Mouse (Mus musculus) kidney, postnatal 0 days (tissue): ENCODE results near the gene Per3. TPM values are rescaled to one million over a fixed set of nuclear protein-coding genes. Genes with fewer than 3 reads are reported as not detected.
"Not testable (repeated sequence)": the region's sequence is repeated elsewhere in the genome, so short reads cannot be mapped to it uniquely, and the experiment has no call there.

Experiments used
- ATAC-seq: fragments of 200-750 bp; cut with Nextera tagmentation; replicated peaks from 2 replicates; pipeline ENCODE4 v1.8.0; 2017; ENCODE audit warnings: low read depth, moderate number of reproducible peaks, moderate TSS enrichment, moderate library complexity; ENCODE audit not compliant: low FRiP score
- DNase-seq: peaks from one replicate; pipeline ENCODE4 v3.0.0-alpha.2; 2016; ENCODE audit warnings: low spot score
- H3K27ac ChIP-seq: fragments of 300-500 bp; sonication (generic); 2 replicates; pipeline ENCODE4 v1.5.1; 2014; ENCODE audit warnings: mild to moderate bottlenecking
- H3K27me3 ChIP-seq: fragments of 300-500 bp; sonication (generic); 2 replicates; pipeline ENCODE4 v1.6.1; 2014; ENCODE audit warnings: low read length, mixed read lengths; ENCODE audit not compliant: insufficient read depth
- H3K36me3 ChIP-seq: fragments of 300-500 bp; sonication (generic); 2 replicates; pipeline ENCODE4 v1.6.1; 2014; ENCODE audit warnings: low read length, mixed read lengths; ENCODE audit not compliant: insufficient read depth
- H3K4me1 ChIP-seq: fragments of 300-500 bp; sonication (generic); replicated peaks from 2 replicates; pipeline ENCODE4 v1.6.1; 2014; ENCODE audit warnings: antibody characterized with exemption, low read length, mixed read lengths; ENCODE audit not compliant: insufficient read depth
- H3K4me2 ChIP-seq: fragments of 300-500 bp; sonication (generic); 2 replicates; pipeline ENCODE4 v1.6.1; 2014; ENCODE audit warnings: mild to moderate bottlenecking, low read length, moderate library complexity, mixed read lengths
- H3K4me3 ChIP-seq: fragments of 300-500 bp; sonication (generic); replicated peaks from 2 replicates; pipeline ENCODE4 v1.5.1; 2014; ENCODE audit warnings: low read depth, low read length
- H3K9ac ChIP-seq: fragments of 300-500 bp; sonication (generic); 2 replicates; pipeline ENCODE4 v1.6.1; 2014; ENCODE audit warnings: low read depth, low read length
- H3K9me3 ChIP-seq: fragments of 300-500 bp; sonication (generic); replicated peaks from 2 replicates; pipeline ENCODE4 v1.6.1; 2016; ENCODE audit warnings: low read length, inconsistent platforms, mixed read lengths
- CTCF ChIP-seq: IDR thresholded peaks from 2 replicates; pipeline ENCODE4 v1.5.1; 2016; ENCODE audit warnings: antibody characterized with exemption, low read depth, mild to moderate bottlenecking, moderate library complexity
- WGBS: fragments of 180-500 bp; shearing (Covaris S2); extraction: QIAGEN DNeasy Blood & Tissue Kit; methylation state at CpG from one replicate; pipeline ENCODE4 v1.1.7; 2014; 5-methylcytosine and 5-hydroxymethylcytosine counted together
- polyA plus RNA-seq: library from polyadenylated mRNA; unstranded; fragments of >200 nt; fragmentation: Nextera tagmentation; extraction: Ambion mirVana; gene quantifications from 2 replicates; pipeline ENCODE4 v1.2.1, GENCODE M21; 2015

The Per3 gene
- polyA plus RNA-seq, 1 experiment from 2014 or later = 6.0 TPM

- no peaks in the 10 kb centered on the region for H3K4me1 ChIP-seq
- 0 out of 2 replicates have a peak, but pooled peaks cover 3% of the 10 kb centered on the region for H3K36me3 ChIP-seq
- H3K9ac ChIP-seq = no peak overlapping the region
- H3K4me2 ChIP-seq = no peak overlapping the region
- ATAC-seq (no peak), DNase-seq (no peak)
- no peaks in the 10 kb centered on the region for H3K27me3 ChIP-seq
- no peaks in the 10 kb centered on the region for H3K9me3 ChIP-seq
- H3K4me3 ChIP-seq = no peak overlapping the region
- H3K27ac ChIP-seq = no peak overlapping the region
- 93% methylated on average over 11 of the region's 11 CpGs for WGBS
- no peak for TF ChIP-seq CTCF
These were observed 6.7 kb downstream of the Per3 start for GRCm38 (mm10) chr4:151037800-151038199.

- Histone ChIP-seq H3K36me3 (0 out of 2 replicates have a peak, but pooled peaks cover 3% of the 10 kb centered on the region), H3K4me3 (no peak overlapping the region), H3K27me3 (no peaks in the 10 kb centered on the region), H3K9me3 (no peaks in the 10 kb centered on the region), H3K4me2 (no peak overlapping the region), H3K27ac (no peak overlapping the region), H3K4me1 (no peaks in the 10 kb centered on the region), H3K9ac (no peak overlapping the region)
- DNase-seq (no peak), ATAC-seq (no peak)
- TF ChIP-seq CTCF = no peak
- 89% methylated on average over 7 of the region's 7 CpGs for WGBS
These were observed 7.9 kb downstream of the Per3 start for GRCm38 (mm10) chr4:151036521-151036920.

DNA sequence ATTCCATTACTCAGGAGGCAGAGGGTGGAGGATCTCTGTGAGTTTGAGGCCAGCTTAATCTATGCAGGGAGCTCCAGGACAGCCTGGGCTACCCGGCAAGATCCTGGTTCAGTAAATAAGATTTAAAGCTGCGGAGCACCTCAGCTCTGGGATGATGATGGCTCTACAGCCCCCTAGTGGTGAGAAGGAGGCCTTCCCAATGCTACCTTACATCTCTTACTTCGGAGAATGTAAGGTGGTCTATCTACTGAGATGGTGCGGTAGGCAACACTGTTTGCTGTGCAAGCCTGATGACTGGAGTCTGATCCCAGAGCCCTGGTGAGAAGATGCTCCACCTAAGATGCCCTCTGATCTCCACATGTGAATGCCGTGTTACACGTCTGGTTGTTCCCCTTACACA lies 17.5 kb downstream of the Per3 start:
- Histone ChIP-seq H3K27ac (no peak overlapping the region), H3K4me3 (no peak overlapping the region), H3K9me3 (no peaks in the 10 kb centered on the region), H3K9ac (no peak overlapping the region), H3K4me1 (no peaks in the 10 kb centered on the region), H3K4me2 (no peak overlapping the region), H3K36me3 (0 out of 2 replicates have a peak, but pooled peaks cover 3% of the 10 kb centered on the region), H3K27me3 (no peaks in the 10 kb centered on the region)
- TF ChIP-seq CTCF = peak; percentile 87
- WGBS = 46% methylated on average over 6 of the region's 6 CpGs
- no peak for ATAC-seq
- DNase-seq = peak; percentile 74

GRCm38 (mm10) chr4:151024152-151024551 lies 20.3 kb downstream of the Per3 start:
- Histone ChIP-seq H3K4me2 (no peak overlapping the region), H3K27me3 (no peaks in the 10 kb centered on the region), H3K36me3 (0 out of 2 replicates have a peak, but pooled peaks cover 3% of the 10 kb centered on the region), H3K9me3 (no peaks in the 10 kb centered on the region), H3K27ac (no peak overlapping the region), H3K4me1 (no peaks in the 10 kb centered on the region), H3K4me3 (no peak overlapping the region), H3K9ac (no peak overlapping the region)
- 80% methylated on average over 9 of the region's 9 CpGs for WGBS
- DNase-seq (no peak), ATAC-seq (no peak)
- no peak for TF ChIP-seq CTCF

- H3K4me3 ChIP-seq, H3K4me1 ChIP-seq, H3K27ac ChIP-seq, DNase-seq, H3K9ac ChIP-seq, ATAC-seq, H3K27me3 ChIP-seq, H3K9me3 ChIP-seq, H3K4me2 ChIP-seq: not testable (repeated sequence)
- peaks cover 11% of the 10 kb centered on the region for H3K36me3 ChIP-seq
- 92% methylated on average over 1 of the region's 1 CpGs for WGBS
These were observed 27.1 kb downstream of the Per3 start for GRCm38 (mm10) chr4:151017356-151017755.

DNA sequence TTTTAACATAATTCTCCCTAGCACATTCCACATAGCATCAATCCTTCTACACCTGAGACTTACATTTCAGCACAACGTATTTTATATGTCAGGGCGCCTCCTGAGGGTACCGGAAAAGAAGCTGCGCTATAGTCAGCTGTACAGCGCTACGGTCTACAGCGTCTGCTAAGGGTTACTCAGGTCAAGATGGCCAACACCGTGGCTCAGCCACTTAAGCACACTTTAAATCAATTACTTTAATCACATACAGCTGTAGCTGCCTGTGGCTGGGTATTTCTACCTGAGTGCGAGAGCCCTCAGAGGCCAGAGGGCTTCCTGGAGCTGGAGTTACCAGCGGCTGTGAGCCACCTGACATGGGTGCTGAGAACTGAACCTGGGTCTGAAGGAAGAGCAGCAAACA lies 28.5 kb downstream of the Per3 start:
- ATAC-seq (no peak), DNase-seq (no peak)
- WGBS = 69% methylated on average over 10 of the region's 10 CpGs

DNA sequence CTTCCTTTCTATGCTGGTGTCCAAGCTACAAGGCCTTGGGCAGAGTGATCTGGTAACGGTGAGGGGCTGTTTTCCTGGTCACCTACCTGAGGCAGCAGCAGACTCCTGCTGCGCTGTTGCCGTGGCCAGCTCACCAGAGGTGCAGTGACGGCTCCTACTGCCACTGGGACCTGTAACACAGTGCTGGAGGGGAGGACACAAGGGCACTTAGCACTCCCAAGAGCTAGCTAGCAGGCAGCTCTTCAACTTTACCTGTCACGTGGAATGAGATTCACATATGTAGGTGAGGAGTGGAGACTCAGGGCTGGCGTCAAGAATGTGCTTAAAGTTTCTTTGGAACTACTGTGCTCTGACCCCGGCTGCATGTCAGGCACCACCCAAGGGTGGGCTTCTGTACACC lies 34.1 kb downstream of the Per3 start:
- Histone ChIP-seq H3K27me3 (no peaks in the 10 kb centered on the region), H3K4me1 (no peaks in the 10 kb centered on the region), H3K27ac (no peak overlapping the region), H3K9me3 (no peaks in the 10 kb centered on the region), H3K4me3 (no peak overlapping the region), H3K4me2 (no peak overlapping the region), H3K36me3 (no peaks in the 10 kb centered on the region), H3K9ac (no peak overlapping the region)
- TF ChIP-seq CTCF = no peak
- DNase-seq (no peak), ATAC-seq (no peak)
- WGBS = 86% methylated on average over 7 of the region's 7 CpGs

More for the DNA sequence above, 28.5 kb downstream of the Per3 start:
- Histone ChIP-seq H3K4me2 (no peak overlapping the region), H3K4me1 (no peaks in the 10 kb centered on the region), H3K9me3 (no peaks in the 10 kb centered on the region), H3K36me3 (peaks cover 11% of the 10 kb centered on the region), H3K27me3 (no peaks in the 10 kb centered on the region), H3K27ac (no peak overlapping the region), H3K9ac (no peak overlapping the region), H3K4me3 (no peak overlapping the region)
- TF ChIP-seq CTCF = no peak
